Mouse (Mus musculus) right cerebral cortex, postnatal 25 days (tissue): ENCODE measurements around the gene Polr2f.

ENCODE experiments used
- DNase-seq: peaks from one replicate; pipeline ENCODE4 v3.0.0; 2022

The Polr2f gene

DNA sequence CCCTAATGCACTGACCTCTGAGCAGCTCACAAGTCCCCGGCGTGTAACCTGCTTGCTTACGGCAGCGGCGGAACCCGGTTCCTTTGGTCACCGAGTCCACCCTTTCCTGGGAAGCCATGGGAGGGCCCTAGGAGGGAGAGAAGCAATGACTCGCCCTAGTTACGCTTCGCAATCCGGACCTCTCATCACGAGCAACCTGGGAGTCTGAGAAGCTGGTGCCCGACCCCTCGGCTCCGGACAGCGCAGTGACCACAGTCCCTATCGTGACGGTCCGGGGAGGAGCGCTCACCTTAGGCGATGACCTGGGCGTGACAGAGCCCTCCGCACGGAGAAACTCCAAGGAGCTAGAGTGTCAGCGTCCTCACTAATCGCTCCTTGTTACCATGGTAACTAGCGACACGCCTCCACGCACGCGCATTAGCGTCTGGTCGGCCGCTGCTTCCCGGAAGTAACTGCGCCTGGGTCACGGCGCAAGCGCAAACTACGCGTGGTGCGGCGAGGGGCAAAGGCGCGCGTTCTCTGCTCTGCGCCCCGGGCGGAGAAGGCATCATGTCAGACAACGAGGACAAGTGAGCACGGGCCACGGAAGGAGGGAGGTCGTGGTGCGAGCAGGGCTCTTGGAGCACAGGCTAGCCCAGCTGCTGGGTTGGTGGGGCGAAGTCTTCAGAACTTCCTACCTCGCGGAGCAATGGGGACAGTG lies at the start of gene Polr2f, which contains the start of gene 1700088E04Rik:
Gene Polr2f (plus strand): TSS at position 144 of the 700 bp plus-strand sequence.
Gene 1700088E04Rik (minus strand): TSS at position 388 of the 700 bp plus-strand sequence.
- peak; percentile 94 for DNase-seq

DNA sequence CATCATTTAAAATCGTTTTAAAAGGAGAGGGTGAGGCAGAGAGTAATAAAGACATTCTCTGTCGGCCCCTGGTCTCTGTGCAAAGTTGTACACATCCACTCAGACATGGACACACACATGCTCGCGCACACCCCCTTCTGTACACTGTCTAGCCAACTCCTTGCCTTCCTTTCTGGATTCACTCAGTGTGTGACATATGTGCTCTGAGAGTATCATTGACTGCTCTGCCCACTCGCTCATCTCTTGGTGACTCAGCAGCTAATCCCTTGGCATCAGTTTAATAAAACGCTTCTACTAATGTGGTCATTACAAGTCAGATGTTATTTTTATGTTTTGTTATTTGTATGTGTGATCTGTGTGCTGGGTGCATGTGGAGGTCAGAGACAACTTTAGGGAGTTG lies 48.5 kb upstream of the Polr2f start:
- DNase-seq: no peak

DNA sequence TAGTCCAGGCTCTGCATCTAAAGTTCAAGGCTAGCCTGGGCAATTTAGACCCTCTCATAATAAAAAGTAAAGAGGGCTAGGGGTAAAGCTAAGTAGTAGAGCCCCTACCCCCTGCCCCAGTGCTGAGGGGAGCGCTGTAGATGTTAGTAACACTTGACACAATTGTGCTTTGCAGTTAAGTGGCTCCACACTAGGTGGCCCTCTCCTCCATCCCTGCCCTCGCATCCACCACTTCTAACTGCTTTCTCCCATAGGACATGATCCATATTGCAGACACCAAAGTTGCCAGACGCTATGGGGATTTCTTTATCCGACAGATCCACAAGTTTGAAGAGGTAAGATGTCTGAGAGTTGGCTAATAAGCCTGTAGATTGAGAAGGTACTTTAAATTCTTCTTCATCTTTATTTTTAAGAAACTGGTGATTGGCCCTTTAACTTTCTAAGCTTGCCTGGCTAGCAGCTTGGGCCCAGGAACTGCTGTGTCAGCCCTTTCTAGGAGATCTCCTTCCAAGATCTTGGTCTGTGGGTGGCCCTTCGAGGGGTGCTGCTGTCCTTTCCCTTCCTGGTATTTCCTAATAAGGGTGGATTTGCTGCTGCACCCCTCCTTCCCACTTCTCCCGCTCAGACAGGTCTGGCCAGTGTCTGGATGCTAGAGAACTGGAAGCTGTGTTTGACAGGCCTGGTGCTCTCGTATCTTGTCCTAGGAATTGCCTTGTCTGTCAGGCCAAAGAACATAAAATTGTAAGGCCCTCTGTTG lies 47.5 kb upstream of the Polr2f start:
- no peak for DNase-seq

DNA sequence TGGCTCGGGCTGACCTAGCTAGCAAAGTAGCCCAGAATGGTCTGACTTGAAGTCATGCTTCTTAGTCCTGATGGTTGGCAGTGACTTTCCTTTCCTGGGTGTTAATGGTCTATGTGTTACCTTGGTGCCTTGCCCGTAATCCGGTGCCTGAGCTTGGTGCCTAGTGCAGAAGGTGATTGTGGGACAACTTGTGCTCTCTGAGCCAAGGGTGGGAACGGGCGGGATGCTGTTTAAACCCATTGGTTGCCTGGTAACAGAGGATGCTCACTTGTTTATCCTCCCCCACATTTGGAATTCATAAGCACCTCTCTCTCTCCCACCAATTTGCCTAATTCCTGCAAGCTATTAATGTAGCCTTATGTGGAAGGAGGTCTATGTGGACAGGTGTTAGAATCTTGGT lies 45.3 kb upstream of the Polr2f start:
- no peak for DNase-seq

DNA sequence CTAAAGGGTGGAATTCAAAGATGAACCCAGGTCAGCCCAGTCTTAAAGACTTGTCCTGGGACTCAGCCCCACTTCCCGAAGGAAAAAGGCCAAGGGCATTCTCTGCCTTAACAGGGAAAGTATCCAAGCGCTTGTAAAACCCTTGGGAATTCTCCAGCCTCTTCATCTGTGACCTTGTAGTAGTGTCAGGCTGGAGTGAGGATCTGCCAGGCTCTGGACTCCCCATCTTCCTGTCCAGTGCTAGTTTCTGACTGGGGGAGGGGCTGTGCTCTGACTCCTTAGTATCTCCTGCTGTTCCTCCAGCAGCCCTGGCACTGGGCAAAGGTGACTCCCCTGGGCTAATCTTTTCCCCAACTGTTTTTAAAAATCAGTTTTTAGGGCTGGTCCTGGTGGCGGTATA lies 44.3 kb upstream of the Polr2f start:
- DNase-seq: no peak

DNA sequence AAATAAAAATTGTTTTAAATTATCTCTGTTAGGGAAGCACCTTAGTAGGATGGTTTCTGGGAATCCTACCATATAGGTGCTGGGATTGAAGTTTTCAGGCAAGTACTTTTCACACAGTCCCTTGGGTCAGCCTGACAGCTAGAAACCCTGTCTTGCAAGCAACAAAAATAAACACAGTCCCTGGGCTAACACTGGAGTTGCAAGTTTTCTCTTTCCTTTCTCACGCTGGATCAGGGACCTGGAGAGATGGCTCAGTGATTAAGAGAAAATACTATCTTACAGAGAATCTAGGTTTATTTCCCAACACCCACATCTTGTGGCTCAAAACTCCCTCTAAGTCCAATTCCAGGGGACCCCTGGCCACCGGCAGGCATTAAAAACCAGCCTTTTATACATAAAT lies 43.7 kb upstream of the Polr2f start:
- DNase-seq: no peak

DNA sequence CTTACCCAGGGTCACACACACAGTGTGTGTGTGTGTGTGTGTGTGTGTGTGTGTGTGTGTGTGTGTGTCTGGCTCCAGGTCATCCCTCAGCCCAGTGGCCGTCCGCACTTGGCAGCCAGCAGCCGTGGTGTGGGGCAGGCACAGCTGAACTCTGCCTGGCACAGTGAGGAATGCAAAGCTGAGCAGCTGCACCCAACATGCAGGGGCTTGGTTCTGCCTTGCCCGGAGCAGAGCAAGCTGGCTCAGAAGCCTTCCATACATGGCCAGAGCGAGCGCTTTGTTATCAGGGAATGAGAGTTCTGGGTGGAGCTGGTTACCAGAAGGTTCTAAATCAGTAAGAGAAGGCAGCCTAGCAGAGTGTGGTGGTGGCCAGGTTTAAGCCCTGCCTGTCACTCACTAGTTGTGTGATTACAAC lies 43.2 kb upstream of the Polr2f start:
- peak; percentile 27 for DNase-seq

DNA sequence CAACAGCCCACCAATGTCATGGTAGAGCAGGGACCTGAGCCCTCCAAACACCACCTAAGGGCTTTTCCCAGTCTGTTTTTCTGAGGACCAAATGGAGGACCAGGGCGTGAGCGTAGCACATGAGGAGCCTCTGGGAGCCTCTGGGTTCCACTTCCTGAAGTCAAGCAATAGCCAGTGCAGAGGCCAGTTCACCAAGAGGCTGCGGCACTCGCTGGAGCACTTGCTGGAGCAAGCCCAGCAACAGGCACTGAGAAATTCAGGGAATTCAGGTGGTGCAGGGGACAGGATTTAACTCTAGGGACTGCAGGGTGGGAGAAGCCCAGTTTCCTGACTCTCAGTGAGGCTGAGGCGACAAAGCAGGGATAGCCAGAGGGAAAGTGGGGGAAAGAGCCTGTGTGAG lies 42.6 kb upstream of the Polr2f start:
- no peak for DNase-seq

DNA sequence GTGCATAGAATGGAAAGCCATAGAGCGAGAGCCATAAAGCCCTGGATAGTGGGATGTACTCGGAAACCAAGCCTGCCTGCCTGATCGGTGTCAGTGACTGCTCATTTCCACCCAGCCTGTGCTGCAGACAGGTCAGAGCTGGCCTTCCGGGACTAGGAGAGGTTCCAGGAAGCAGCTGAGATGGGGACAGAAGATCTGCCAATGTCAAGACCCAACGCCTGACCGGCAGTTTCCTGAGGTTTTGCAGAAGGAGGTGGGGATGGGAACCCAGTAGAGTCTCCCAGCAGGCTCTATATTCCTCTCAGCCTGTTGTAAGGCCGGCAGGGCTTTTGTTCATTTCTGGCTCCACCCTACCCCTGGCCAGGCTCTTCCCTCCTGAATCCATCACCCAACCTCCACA lies 41.9 kb upstream of the Polr2f start:
- no peak for DNase-seq

DNA sequence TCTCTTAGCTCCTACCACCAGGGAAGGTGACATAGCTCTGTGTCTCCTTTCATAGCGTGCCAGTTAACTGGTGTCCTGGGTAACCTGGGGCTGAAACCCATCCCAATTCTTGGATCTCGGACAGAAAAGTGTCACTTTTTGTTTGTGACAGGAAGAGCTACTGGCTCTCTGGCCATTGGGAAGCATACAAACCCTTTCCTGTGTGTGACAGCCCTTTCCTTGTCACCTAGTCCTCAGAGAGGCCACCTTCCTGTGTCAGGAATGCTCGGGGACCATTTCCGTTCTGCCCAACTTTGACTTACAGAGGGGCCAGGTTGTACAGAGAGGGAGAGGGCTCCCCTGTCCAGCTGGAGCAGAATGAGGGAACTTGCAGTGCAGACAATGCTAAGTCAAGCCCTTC lies 41.4 kb upstream of the Polr2f start:
- DNase-seq: no peak

DNA sequence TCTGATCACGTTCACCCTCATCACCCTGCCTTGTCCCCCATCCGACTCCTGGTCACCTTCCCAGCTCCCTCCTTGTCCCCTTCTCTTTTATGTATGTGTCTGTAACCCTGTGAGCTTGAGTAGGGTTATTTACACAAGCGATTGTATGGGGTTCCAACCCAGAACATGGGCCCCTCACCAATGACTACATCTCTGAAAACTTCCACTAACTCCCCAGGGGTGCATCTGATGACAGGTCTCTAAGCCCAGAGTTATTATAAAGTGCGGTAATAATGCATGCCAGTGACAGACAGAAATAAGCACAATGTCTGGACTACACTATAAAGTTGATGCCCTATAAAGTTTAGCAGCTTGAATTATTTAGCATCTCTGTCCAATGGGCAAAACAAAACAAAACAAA lies 40.4 kb upstream of the Polr2f start:
- no peak for DNase-seq

DNA sequence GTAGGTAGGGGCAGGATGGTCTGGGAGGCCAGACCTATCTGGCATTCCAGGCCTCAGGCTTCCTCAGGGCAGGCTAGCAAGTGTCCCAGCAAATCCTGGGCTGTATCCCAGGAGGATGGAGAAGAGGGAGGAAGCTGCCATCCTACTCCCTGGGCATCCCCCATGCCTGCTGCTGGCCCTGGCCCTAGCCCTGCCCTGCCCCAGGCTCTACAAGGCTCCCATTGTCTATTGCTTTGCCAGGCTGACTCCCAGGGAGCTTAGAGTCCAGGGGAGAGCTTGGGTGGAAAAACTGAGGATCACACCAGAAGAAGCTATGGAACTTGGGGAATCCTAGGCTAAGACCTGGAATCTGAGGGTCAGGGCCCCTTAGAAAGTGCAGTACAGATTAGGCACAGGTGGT lies 39.3 kb upstream of the Polr2f start:
- DNase-seq: no peak

DNA sequence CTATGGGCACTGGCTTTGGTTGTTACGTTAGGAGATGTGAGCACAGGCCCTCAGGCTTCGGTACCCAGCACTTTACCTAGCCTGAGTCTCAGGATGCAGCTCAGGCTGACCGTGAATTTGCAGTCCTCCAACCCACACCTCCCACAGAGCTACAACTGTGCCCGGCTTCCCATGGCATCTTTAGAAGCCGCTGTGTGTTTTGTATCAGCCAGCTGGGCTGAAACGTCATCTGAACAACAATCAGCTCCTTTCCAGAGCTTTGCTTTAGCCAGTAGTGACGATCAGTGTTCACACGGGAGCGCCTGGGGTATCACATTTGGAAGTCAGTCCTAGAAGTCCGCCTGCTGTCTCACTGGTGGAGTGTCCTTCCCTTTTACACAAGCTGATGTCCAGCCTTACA lies 37.5 kb upstream of the Polr2f start:
- DNase-seq: no peak

DNA sequence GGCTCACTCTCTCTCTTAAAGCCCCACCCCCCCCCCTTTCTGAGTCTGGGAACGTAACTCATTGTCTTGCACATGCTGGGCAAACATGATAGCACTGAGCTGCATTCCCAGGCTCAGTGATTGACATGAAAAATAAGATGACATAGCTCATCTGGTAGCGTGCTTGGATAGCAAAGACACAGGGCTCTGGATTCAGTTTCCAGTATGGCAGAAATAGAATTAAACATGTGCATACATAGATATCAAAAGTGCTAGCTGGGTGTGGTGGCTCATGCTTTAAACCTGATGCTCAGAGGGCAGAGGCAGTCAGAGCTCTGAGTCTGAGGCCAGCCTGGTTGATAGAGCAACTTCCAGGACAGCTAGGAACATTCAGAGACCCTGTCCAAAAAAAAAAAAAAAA lies 35.0 kb upstream of the Polr2f start:
- no peak for DNase-seq

DNA sequence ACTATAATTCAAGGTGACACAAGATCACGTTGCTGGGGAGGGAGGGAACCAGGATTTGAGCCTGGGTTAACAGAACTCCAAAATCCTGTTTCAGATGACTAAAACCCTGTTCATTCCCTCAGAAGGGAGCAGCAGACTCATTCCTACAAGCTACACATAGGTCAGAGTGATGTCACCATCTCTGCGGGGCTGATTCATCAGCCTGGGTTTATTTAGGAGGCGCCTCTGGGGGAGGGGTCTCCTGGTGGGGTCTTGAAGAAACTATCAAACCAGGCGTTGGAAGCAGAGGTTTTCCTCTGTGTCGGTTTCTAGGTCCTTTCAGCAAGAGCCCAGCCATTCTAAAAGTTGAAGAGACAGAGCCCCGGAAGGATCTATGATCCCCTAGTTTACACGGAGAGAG lies 32.8 kb upstream of the Polr2f start:
- DNase-seq: no peak

DNA sequence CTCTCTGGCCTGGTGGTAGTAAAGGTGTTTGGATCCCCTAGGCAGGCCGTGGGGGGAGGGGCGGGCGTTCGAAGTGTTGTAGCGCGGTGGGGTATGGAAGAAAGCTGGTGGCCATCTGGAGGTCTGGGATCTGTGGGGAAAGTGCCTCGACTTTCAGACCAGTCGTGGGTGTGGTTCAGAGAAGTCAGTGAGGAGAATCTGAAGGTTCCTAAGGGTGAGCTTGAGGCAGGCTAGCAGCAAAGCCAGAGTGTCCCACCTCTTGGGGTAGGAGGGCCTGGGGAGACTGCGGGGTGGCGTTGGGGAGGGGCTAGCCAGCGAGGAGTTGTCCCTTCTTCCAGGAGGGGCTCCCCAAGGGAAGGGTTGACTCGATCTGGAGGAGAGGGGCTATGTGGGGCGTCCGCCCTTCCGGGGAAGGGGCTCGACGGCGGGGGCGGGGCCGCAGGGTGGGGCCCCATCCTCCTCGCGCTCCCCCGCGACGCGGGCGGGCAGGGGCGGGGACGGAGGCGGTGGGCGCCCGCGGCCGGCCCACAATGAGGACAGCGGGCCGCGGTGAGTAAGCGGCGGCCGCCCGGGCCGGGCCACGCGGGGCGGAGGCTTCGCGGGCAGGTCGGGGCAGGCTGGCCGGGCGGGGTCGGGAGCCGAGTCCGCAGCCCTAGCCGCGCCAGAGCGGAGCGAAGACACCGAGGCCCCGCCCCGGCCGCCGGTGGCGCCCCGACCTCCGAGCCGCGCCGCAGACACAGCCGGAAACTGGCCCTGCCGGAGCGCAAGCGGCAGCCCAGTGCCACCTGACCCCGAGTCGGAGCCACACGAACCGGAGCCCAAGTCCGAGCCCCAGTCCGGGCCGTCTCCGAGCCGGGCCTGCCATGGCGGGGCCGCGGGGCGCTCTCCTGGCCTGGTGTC lies 32.1 kb upstream of the Polr2f start, which contains the start of gene Micall1:
Gene Micall1 (plus strand): TSS at position 478 of the 900 bp plus-strand sequence.
- DNase-seq: peak; percentile 56

DNA sequence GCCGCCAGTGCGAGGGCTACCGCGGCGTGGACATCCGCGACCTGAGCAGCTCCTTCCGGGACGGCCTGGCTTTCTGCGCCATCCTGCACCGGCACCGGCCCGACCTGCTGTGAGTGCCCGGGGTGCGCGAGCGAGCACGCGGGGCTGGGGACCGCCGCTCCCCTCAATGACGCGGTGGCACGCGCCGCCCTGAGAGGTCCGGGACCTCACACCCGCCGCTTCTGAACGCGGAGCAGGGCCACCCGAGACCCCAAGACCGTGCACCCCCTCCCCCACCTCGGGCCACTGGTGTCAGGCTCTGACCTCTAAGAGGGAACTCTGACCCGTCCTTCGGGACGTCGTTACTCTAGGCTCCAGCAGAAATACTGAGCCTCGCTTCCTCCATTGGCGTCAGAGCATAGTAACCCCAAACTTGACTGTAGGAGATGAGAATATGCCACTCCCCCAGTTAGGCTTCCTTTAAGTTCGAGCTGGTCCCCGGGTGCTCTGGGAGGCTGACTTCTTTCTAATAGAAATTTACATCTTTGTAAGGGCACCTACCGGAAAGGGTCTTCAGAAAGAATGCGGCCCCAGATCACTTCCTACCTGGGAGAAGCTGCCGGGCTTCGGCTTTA lies 31.4 kb upstream of the Polr2f start:
- DNase-seq: no peak

DNA sequence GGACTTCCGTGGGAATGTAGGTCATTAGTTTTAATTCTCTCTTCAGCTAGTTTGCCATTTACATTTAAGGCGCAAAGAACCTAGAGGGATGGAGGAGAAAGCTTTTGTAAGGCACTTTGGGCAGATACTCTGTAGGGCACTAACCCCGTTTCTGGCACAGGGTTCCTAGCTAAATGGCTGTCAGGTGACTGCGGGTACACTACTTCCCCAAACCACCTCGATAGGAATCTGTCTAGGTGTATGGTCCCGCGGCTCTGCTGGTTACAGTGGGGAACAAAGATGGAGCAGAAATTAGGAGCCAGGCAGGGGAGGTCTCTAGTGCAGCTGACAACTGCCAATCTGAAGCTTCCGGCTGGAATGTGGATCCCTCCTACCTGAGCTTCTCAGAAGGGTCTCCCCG lies 30.8 kb upstream of the Polr2f start:
- no peak for DNase-seq

DNA sequence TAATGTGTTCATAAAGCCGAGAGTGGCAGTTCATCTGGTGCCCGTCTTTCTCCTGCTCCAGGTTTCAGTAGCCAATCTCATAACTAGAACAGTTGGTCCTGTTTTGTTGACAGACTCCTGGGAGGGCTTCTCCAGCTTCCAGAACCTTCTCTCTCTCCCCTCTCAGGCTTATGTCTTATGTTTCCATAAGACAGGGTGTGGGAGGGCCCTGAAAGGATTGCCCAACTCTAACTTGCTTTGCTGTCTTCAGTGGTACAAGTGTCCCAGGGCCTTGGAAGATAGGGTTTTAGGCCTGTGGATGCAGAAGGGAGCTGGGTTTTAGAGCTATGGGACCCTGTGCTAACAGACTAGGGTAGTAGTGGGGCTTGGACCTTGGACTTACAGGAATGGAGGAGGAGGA lies 30.3 kb upstream of the Polr2f start:
- no peak for DNase-seq

DNA sequence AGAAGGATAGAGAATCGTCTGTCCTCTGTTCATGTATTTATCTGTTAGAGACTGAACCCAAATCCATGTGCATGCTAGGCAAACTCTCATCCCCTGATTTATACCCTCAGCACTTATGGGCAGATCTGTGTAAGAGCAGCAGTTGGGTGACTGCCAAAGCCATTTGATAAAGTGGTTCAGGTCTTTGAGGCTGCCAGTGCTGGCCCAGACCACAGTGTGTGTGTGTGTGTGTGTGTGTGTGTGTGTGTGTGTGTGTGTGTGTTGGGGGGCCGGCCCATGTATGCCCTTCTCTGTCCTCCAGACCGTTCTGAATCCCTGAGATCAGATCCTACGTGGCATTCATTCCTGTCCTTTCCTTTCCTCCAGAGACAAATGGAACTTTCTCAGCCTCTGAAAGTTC lies 29.0 kb upstream of the Polr2f start:
- DNase-seq: no peak

DNA sequence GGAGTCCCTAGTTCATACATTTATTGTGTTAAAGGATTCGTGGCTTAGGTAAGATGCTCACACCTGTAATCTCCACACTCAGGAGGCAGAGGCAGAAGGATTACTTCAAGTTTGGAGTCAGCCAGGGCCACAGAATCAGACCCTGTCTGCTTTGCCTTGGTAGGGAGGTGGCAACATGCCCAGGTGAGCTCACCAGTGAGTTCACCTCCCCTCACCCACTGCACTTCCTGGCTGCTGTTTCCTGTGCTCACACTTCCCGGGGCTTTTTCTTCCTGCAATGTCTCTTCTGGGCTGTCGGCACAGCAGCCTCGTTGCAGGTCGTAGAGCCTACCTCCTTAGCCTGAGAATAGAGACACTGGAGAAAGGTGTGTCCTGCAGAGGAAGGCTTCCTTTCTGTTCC lies 25.5 kb upstream of the Polr2f start:
- no peak for DNase-seq

DNA sequence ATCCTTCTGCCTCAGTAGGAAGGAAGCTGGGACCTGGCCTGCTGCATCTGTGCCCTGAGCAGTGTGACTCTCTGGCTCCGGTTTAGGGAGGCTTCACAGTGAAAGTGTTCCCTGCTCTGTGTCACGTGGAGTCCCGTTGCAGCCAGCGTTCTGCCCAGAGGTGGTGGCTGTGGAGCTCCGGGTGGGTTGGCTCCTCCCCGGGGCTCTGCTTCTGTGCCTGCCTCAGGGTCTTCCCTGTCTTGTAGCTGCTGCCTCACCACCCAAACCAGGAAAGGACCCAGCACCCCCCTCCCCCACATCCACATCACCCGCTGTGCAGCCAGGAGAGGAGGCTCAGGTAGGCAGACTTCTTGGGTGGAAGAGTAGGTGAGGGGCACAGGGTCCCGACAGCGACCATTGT lies 21.3 kb upstream of the Polr2f start:
- no peak for DNase-seq

DNA sequence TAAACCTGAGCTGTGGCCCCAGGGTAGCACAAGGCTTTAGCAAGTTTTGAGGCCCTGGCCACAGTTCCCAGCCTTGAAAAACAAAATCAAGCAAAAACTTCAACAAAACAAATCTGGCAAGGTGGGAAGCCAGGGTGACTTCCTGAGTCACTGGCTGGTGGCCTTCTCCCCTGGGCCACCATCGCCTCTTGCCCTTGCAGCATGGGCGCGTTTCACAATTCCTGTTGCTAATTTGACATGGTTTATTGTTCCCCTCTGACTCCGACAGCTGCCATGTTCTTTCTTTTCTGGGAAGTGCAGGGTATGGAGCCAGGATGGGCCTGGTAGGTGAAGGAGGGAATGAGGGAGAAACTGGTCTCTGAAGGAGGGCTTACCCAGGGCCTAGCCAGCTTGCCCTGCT lies 18.7 kb upstream of the Polr2f start:
- no peak for DNase-seq
